Mouse (Mus musculus) lung, embryonic 15.5 days (tissue): Measurements from ENCODE around the gene Muc20. TPM values are rescaled to one million over a fixed set of nuclear protein-coding genes. Genes with fewer than 3 reads are reported as not detected.

ENCODE experiments used
- ATAC-seq: fragments of 200-750 bp; cut with Nextera tagmentation; 2 replicates; pipeline ENCODE4 v1.8.0; 2017; ENCODE audit warnings: moderate number of reproducible peaks, borderline replicate concordance; ENCODE audit not compliant: low FRiP score, low TSS enrichment; ENCODE audit errors: extremely low read depth
- H3K27ac ChIP-seq: fragments of 300-500 bp; sonication (generic); 2 replicates; pipeline ENCODE4 v1.5.1; 2015; ENCODE audit warnings: moderate library complexity, mild to moderate bottlenecking, inconsistent platforms
- H3K27me3 ChIP-seq: fragments of 300-500 bp; sonication (generic); 2 replicates; pipeline ENCODE4 v1.6.1; 2015; ENCODE audit warnings: inconsistent platforms
- H3K36me3 ChIP-seq: fragments of 300-500 bp; sonication (generic); 2 replicates; pipeline ENCODE4 v1.6.1; 2015; ENCODE audit warnings: inconsistent platforms
- H3K4me1 ChIP-seq: fragments of 300-500 bp; sonication (generic); 2 replicates; pipeline ENCODE4 v1.6.1; 2015; ENCODE audit warnings: inconsistent platforms
- H3K4me2 ChIP-seq: fragments of 300-500 bp; sonication (generic); 2 replicates; pipeline ENCODE4 v1.6.1; 2015; ENCODE audit warnings: inconsistent platforms, mild to moderate bottlenecking, moderate library complexity
- H3K4me3 ChIP-seq: fragments of 300-500 bp; sonication (generic); 2 replicates; pipeline ENCODE4 v1.5.1; 2015; ENCODE audit warnings: mild to moderate bottlenecking, inconsistent platforms
- H3K9ac ChIP-seq: fragments of 300-500 bp; sonication (generic); 2 replicates; pipeline ENCODE4 v1.6.1; 2015; ENCODE audit warnings: inconsistent platforms
- H3K9me3 ChIP-seq: fragments of 300-500 bp; sonication (generic); 2 replicates; pipeline ENCODE4 v1.6.1; 2016; ENCODE audit warnings: inconsistent platforms
- WGBS: fragments of 180-500 bp; shearing (Covaris S2); methylation state at CpG from one replicate; pipeline ENCODE4 v1.1.7; 2015; 5-methylcytosine and 5-hydroxymethylcytosine counted together
- polyA plus RNA-seq: library from polyadenylated mRNA; unstranded; fragments of >200 nt; fragmentation: Nextera tagmentation; extraction: Ambion mirVana; gene quantifications from 2 replicates; pipeline ENCODE4 v1.2.1, GENCODE M21; 2015

Muc20 gene
- 0.04 and 0.09 TPM in 2 replicates for polyA plus RNA-seq

DNA sequence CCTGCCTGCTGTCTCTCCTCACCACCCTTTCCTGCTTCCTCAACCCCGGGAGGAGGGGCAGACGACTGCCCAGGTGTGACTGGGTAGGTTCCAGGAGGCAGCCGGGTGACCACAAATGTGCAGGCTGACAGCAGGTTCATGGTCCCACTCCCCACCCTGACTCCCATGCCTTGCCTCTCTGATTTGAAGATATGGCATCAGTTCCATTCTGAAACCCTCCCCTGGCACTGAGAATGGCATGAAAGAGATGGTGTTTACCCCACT lies at the start of gene Muc20:
TSS of gene Muc20 (minus strand) at position 10 of the 264 bp plus-strand sequence.
- Histone ChIP-seq H3K4me2 (no peak within 1 kb of the TSS), H3K27ac (no peak within 1 kb of the TSS), H3K27me3 (no peaks in the 10 kb centered on the region), H3K9me3 (no peaks in the 10 kb centered on the region), H3K36me3 (no peaks in the 10 kb centered on the region), H3K4me3 (no peak within 1 kb of the TSS), H3K9ac (no peak within 1 kb of the TSS), H3K4me1 (peaks cover 13% of the 10 kb centered on the region)
- WGBS, result 72% methylated on average over 3 of the region's 3 CpGs
- no peak for ATAC-seq

DNA sequence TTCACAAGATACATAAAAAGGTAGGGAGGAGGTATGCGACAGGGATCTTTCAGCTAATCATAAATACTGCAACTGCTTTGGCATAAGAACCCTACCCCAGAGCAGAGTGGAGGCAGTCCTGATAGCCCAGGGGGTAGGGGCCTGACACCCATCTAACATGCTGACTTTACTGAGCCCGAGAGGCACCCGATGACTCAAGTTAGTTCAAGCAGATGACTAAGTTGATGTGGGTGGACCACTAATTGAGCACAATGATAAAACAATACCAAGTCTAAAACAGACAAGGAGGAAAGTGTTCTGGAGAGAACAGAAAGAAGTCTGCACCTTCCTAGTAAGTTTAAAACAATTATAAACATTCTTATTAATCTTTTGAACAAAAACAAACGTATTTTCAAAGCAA lies 34.3 kb upstream of the Muc20 start:
- H3K9me3 ChIP-seq, result no peaks in the 10 kb centered on the region
- 86% methylated on average over 4 of the region's 4 CpGs for WGBS
- ATAC-seq, result no peak
- no peaks in the 10 kb centered on the region for H3K4me1 ChIP-seq
- H3K4me3 ChIP-seq, result no peak overlapping the region
- H3K27me3 ChIP-seq, result no peaks in the 10 kb centered on the region
- peaks cover 38% of the 10 kb centered on the region for H3K36me3 ChIP-seq
- no peak overlapping the region for H3K9ac ChIP-seq
- no peak overlapping the region for H3K27ac ChIP-seq
- no peak overlapping the region for H3K4me2 ChIP-seq

DNA sequence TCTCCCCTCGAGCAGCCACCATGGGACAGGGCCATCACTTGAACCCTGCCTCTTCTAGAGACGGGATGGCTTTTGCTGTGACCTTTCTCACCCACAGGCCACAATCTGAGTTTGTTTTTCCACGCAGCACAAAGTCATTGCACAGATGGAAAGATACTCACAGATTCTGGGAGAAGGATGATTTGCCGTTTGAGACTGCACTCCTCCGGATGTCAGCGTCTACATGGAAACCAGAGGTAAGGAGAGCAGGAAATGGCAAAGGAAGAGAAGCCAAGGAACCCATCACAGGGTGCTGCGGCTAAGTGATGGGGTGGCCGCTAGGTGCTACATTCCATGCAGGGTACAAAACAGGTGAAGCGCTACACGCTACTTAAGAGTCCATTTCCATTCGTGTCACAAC lies 31.9 kb upstream of the Muc20 start:
- no peaks in the 10 kb centered on the region for H3K9me3 ChIP-seq
- no peak overlapping the region for H3K4me3 ChIP-seq
- H3K27me3 ChIP-seq, result no peaks in the 10 kb centered on the region
- peaks cover 48% of the 10 kb centered on the region for H3K36me3 ChIP-seq
- no peak for ATAC-seq
- H3K9ac ChIP-seq, result no peak overlapping the region
- H3K4me2 ChIP-seq, result no peak overlapping the region
- no peak overlapping the region for H3K27ac ChIP-seq
- H3K4me1 ChIP-seq, result no peaks in the 10 kb centered on the region
- WGBS, result 78% methylated on average over 11 of the region's 11 CpGs

GRCm38 (mm10) chr16:32826521-32826920 lies 29.3 kb upstream of the Muc20 start:
- peaks cover 18% of the 10 kb centered on the region for H3K4me1 ChIP-seq
- H3K4me3 ChIP-seq, result no peak overlapping the region
- 91% methylated on average over 11 of the region's 11 CpGs for WGBS

DNA sequence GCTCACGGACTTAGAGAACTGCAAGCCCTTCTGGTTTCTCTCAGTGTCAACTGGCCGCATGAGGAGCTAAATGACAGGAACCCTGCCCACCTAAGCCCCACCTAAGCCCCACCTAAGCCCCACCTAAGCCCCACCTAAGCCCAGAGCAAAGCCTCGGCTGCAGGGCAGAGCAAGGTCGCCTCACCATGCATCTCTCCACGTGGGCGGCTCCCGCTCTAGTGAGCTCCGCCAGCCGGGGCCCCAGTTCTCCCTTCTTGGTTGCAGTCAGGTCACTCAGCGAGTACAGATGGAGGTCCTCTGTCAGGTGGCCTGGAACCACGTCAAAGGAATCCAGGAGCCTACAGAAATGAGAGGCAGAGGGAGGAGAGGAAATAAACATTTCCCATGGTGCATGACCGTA lies 28.1 kb upstream of the Muc20 start:
- H3K36me3 ChIP-seq, result peaks cover 55% of the 10 kb centered on the region
- H3K9ac ChIP-seq, result no peak overlapping the region
- ATAC-seq, result no peak
- H3K27me3 ChIP-seq, result no peaks in the 10 kb centered on the region
- peaks cover 18% of the 10 kb centered on the region for H3K4me1 ChIP-seq
- no peak overlapping the region for H3K27ac ChIP-seq
- WGBS, result 66% methylated on average over 12 of the region's 12 CpGs
- no peak overlapping the region for H3K4me3 ChIP-seq
- H3K4me2 ChIP-seq, result no peak overlapping the region
- no peaks in the 10 kb centered on the region for H3K9me3 ChIP-seq

More at GRCm38 (mm10) chr16:32826521-32826920, 29.3 kb upstream of the Muc20 start:
- Histone ChIP-seq H3K4me2 (no peak overlapping the region), H3K27ac (no peak overlapping the region), H3K27me3 (no peaks in the 10 kb centered on the region), H3K36me3 (peaks cover 55% of the 10 kb centered on the region), H3K9ac (no peak overlapping the region), H3K9me3 (no peaks in the 10 kb centered on the region)
- no peak for ATAC-seq

DNA sequence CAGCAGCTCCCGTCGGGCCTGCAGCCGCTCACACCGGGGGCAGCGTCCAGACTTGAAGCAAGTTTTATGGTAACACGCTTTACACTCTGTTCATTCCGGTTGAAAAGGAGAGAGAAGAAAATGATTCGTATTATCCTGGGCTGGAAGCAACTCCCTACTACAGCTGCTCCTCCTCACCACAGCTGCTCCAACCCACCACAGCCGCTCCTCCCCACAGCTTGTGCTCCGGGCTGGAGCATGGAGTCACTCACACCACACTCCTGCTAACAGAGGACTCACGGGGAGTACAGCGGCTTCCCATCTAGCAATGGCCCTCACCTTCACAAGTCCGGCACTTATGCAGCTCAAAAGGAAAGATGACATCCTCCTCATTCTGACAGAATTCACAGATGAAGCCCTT lies 26.8 kb upstream of the Muc20 start:
- H3K9ac ChIP-seq, result no peak overlapping the region
- no peaks in the 10 kb centered on the region for H3K9me3 ChIP-seq
- H3K27me3 ChIP-seq, result no peaks in the 10 kb centered on the region
- H3K4me3 ChIP-seq, result no peak overlapping the region
- no peak for ATAC-seq
- WGBS, result 84% methylated on average over 13 of the region's 13 CpGs
- peaks cover 52% of the 10 kb centered on the region for H3K36me3 ChIP-seq
- H3K4me1 ChIP-seq, result peaks cover 18% of the 10 kb centered on the region
- no peak overlapping the region for H3K27ac ChIP-seq
- H3K4me2 ChIP-seq, result no peak overlapping the region

GRCm38 (mm10) chr16:32823487-32823886 lies 26.3 kb upstream of the Muc20 start:
- ATAC-seq, result no peak
- H3K9me3 ChIP-seq, result no peaks in the 10 kb centered on the region
- H3K9ac ChIP-seq, result no peak overlapping the region
- peaks cover 47% of the 10 kb centered on the region for H3K36me3 ChIP-seq
- H3K4me2 ChIP-seq, result no peak overlapping the region
- WGBS, result 71% methylated on average over 8 of the region's 8 CpGs
- no peak overlapping the region for H3K27ac ChIP-seq
- H3K4me3 ChIP-seq, result no peak overlapping the region
- peaks cover 18% of the 10 kb centered on the region for H3K4me1 ChIP-seq
- H3K27me3 ChIP-seq, result no peaks in the 10 kb centered on the region

GRCm38 (mm10) chr16:32822881-32823280 lies 25.6 kb upstream of the Muc20 start:
- H3K27me3 ChIP-seq, result no peaks in the 10 kb centered on the region
- peaks cover 41% of the 10 kb centered on the region for H3K36me3 ChIP-seq
- no peak overlapping the region for H3K9ac ChIP-seq
- WGBS, result 72% methylated on average over 5 of the region's 5 CpGs
- no peaks in the 10 kb centered on the region for H3K9me3 ChIP-seq
- ATAC-seq, result no peak
- no peak overlapping the region for H3K4me2 ChIP-seq
- no peak overlapping the region for H3K4me3 ChIP-seq
- no peak overlapping the region for H3K27ac ChIP-seq
- peaks cover 18% of the 10 kb centered on the region for H3K4me1 ChIP-seq

DNA sequence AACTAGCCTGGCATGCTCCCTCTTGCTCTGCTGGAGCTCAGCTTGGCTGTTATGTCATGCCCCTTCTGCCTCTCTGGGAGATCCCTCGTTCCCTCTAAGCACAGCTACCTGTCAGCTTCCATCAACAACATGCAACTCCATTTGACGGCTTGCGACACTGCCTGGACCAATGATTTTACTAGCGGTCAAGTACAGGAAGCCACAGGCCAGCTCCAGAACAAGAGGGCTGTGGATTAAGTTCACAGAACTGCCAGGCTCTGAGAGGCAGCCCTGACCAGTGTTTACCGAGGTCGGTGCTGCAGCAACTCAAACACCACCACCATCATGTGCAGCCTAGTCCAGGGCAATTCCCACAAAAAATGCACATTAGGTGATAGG lies 25.2 kb upstream of the Muc20 start:
- H3K9ac ChIP-seq, result no peak overlapping the region
- H3K27me3 ChIP-seq, result no peaks in the 10 kb centered on the region
- ATAC-seq, result no peak
- H3K27ac ChIP-seq, result peak overlapping the region; percentile 27; the same call in 1 of the 2 replicates
- no peaks in the 10 kb centered on the region for H3K9me3 ChIP-seq
- WGBS, result 47% methylated on average over 6 of the region's 6 CpGs
- H3K4me2 ChIP-seq, result no peak overlapping the region
- H3K4me1 ChIP-seq, result peaks cover 18% of the 10 kb centered on the region
- peaks cover 37% of the 10 kb centered on the region for H3K36me3 ChIP-seq
- H3K4me3 ChIP-seq, result no peak overlapping the region

- peak overlapping the region; percentile 27 for H3K27ac ChIP-seq
- H3K4me2 ChIP-seq, result no peak overlapping the region
- no peak overlapping the region for H3K4me3 ChIP-seq
- H3K36me3 ChIP-seq, result peaks cover 32% of the 10 kb centered on the region
- 25% methylated on average over 10 of the region's 10 CpGs for WGBS
- H3K4me1 ChIP-seq, result peaks cover 18% of the 10 kb centered on the region
- ATAC-seq, result peak; percentile 39; the same call in 1 of the 2 replicates
- H3K9ac ChIP-seq, result no peak overlapping the region
- no peaks in the 10 kb centered on the region for H3K9me3 ChIP-seq
- no peaks in the 10 kb centered on the region for H3K27me3 ChIP-seq
Observed at GRCm38 (mm10) chr16:32821772-32822449, 24.7 kb upstream of the Muc20 start.

DNA sequence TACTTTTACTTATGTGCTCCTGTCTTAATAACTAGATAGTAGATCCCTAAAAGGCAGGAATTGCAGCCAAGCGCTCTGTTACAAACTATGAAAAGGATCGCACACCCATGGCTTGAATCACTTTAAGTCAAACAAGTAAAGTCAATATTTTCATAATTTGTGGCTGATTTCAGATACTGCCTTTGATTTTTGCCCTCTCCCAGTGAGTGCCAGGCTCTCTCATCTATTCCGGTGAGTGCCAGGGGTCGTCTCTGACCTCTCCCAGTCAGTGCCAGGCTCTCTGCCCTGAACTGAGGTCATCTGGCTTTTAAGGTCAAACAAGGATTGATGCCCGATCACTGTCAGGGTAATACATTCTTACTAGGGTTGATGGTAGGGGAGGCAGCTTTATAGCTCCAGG lies 21.2 kb upstream of the Muc20 start:
- Histone ChIP-seq H3K9ac (no peak overlapping the region), H3K36me3 (0 out of 2 replicates have a peak, but pooled peaks cover 2% of the 10 kb centered on the region), H3K27me3 (no peaks in the 10 kb centered on the region), H3K4me1 (peaks cover 36% of the 10 kb centered on the region), H3K9me3 (no peaks in the 10 kb centered on the region), H3K4me3 (no peak overlapping the region), H3K4me2 (no peak overlapping the region), H3K27ac (no peak overlapping the region)
- WGBS, result 75% methylated on average over 5 of the region's 5 CpGs
- no peak for ATAC-seq

DNA sequence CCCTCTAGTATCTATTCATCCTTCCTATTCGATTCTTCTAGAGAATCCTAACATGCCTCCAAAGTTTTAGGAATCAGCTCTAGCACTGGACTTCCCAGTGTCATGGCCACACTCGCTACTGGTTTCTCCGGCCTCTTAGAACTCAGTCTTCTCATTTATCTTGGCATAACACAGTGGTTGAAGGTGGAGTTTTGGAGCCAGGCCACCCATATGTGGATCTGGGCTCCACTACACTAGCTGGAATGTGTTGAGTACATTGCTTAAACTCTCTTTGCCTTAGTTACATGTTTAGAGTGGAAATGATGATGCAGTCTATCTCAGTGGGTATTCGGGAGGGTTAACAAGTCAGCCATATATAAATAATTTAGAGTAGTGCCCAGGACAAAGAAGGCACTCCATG lies 20.8 kb upstream of the Muc20 start:
- Histone ChIP-seq H3K4me2 (no peak overlapping the region), H3K4me1 (peaks cover 32% of the 10 kb centered on the region), H3K9ac (no peak overlapping the region), H3K9me3 (no peaks in the 10 kb centered on the region), H3K36me3 (no peaks in the 10 kb centered on the region), H3K27ac (no peak overlapping the region), H3K4me3 (no peak overlapping the region), H3K27me3 (no peaks in the 10 kb centered on the region)
- ATAC-seq, result no peak
- 76% methylated on average over 4 of the region's 4 CpGs for WGBS

GRCm38 (mm10) chr16:32815160-32815605 lies 17.9 kb upstream of the Muc20 start:
- peaks cover 18% of the 10 kb centered on the region for H3K4me1 ChIP-seq
- H3K9me3 ChIP-seq, result no peaks in the 10 kb centered on the region
- H3K36me3 ChIP-seq, result no peaks in the 10 kb centered on the region
- WGBS, result 8% methylated on average over 6 of the region's 6 CpGs
- peak overlapping the region; percentile 62 for H3K27ac ChIP-seq
- ATAC-seq, result peak; percentile 37
- H3K27me3 ChIP-seq, result no peaks in the 10 kb centered on the region
- H3K9ac ChIP-seq, result 0 out of 2 replicates have a peak overlapping the region, but pooled peaks have one; percentile 27
- H3K4me3 ChIP-seq, result peak overlapping the region; percentile 30
- peak overlapping the region; percentile 56 for H3K4me2 ChIP-seq
